Mouse (Mus musculus) heart, adult 9 months (tissue): ENCODE results near the gene Ceacam9.
A peak's percentile ranks its signal among the peaks of the same experiment; 100 is the strongest.
"Not testable (repeated sequence)": the region's sequence is repeated elsewhere in the genome, so short reads cannot be mapped to it uniquely, and the experiment has no call there.

Source experiments
- DNase-seq, 2 experiments: peaks; one replicate each; pipeline ENCODE4 v3.0.0; 2022; ENCODE audit warnings: low spot score in 2 of 2

Gene Ceacam9

GRCm38 (mm10) chr7:16721629-16722028 lies at the start of gene Ceacam9:
Gene Ceacam9 (plus strand): TSS chr7:16721929.
- no peak for DNase-seq

GRCm38 (mm10) chr7:16673823-16674222 lies 47.9 kb upstream of the Ceacam9 start:
- no peak for DNase-seq

GRCm38 (mm10) chr7:16674699-16675098 lies 47.0 kb upstream of the Ceacam9 start:
- not testable (repeated sequence) for DNase-seq

- no peak for DNase-seq
Observed at GRCm38 (mm10) chr7:16675605-16676004, 46.1 kb upstream of the Ceacam9 start, which contains the start of gene Ceacam15. Gene Ceacam15 (minus strand): TSS chr7:16675705.

GRCm38 (mm10) chr7:16680194-16680593 lies 41.5 kb upstream of the Ceacam9 start:
- DNase-seq: not testable (repeated sequence)

- peak in 1 of 2 experiments; percentile 21 for DNase-seq
Observed at GRCm38 (mm10) chr7:16689196-16689595, 32.5 kb upstream of the Ceacam9 start.

GRCm38 (mm10) chr7:16695025-16695424 lies 26.7 kb upstream of the Ceacam9 start:
- DNase-seq: no peak

- DNase-seq: no peak
Observed at GRCm38 (mm10) chr7:16699042-16699441, 22.7 kb upstream of the Ceacam9 start.

- peak; percentile 11 to 13 for DNase-seq
Observed at GRCm38 (mm10) chr7:16700583-16700982, 21.1 kb upstream of the Ceacam9 start.

- DNase-seq: no peak
Observed at GRCm38 (mm10) chr7:16706385-16706784, 15.3 kb upstream of the Ceacam9 start.

GRCm38 (mm10) chr7:16708244-16708643 lies 13.5 kb upstream of the Ceacam9 start:
- DNase-seq: no peak

- no peak for DNase-seq
Observed at GRCm38 (mm10) chr7:16710604-16711003, 11.1 kb upstream of the Ceacam9 start.

- DNase-seq: no peak
Observed at GRCm38 (mm10) chr7:16712633-16713415, 8.9 kb upstream of the Ceacam9 start.

- not testable (repeated sequence) for DNase-seq
Observed at GRCm38 (mm10) chr7:16716456-16717152, 5.1 kb upstream of the Ceacam9 start.

GRCm38 (mm10) chr7:16722490-16722889 lies 761 bp downstream of the Ceacam9 start:
- DNase-seq: not testable (repeated sequence)

GRCm38 (mm10) chr7:16728596-16729348 lies 7.0 kb downstream of the Ceacam9 start:
- DNase-seq: peak; percentile 48 to 70

GRCm38 (mm10) chr7:16729563-16729962 lies 7.8 kb downstream of the Ceacam9 start:
- peak in 1 of 2 experiments; percentile 17 for DNase-seq

GRCm38 (mm10) chr7:16730791-16731190 lies 9.1 kb downstream of the Ceacam9 start:
- DNase-seq: no peak

GRCm38 (mm10) chr7:16731893-16732422 lies 10.2 kb downstream of the Ceacam9 start:
- DNase-seq: no peak

- DNase-seq: no peak
Observed at GRCm38 (mm10) chr7:16737606-16738072, 15.9 kb downstream of the Ceacam9 start.

GRCm38 (mm10) chr7:16738073-16738696 lies 16.5 kb downstream of the Ceacam9 start, which contains the start of gene Ap2s1:
Gene Ap2s1 (plus strand): TSS chr7:16738410.
- DNase-seq: peak; percentile 97 to 98
